Mouse (Mus musculus) ES-Bruce4 (cell line): ENCODE data around the gene Msrb1. TPM values are rescaled to one million over a fixed set of nuclear protein-coding genes. Genes with fewer than 3 reads are reported as not detected.

ENCODE experiments used
- H3K27ac ChIP-seq: 2 replicates; pipeline ENCODE4 v1.5.1; 2012; ENCODE audit warnings: low read length, inconsistent platforms; ENCODE audit not compliant: insufficient read depth
- H3K27me3 ChIP-seq: 2 replicates; pipeline ENCODE4 v1.6.1; 2012; ENCODE audit warnings: mild to moderate bottlenecking, low read length, inconsistent platforms; ENCODE audit not compliant: control insufficient read depth, poor library complexity, insufficient read depth, severe bottlenecking
- H3K36me3 ChIP-seq: 2 replicates; pipeline ENCODE4 v1.6.1; 2012; ENCODE audit warnings: inconsistent platforms, mild to moderate bottlenecking, low read length, moderate library complexity; ENCODE audit not compliant: control insufficient read depth, poor library complexity, insufficient read depth, severe bottlenecking
- H3K4me1 ChIP-seq: one replicate; pipeline ENCODE4 v1.8.1; 2011; ENCODE audit warnings: low read length; ENCODE audit not compliant: control insufficient read depth, insufficient read depth
- H3K4me3 ChIP-seq: 2 replicates; pipeline ENCODE4 v1.5.1; 2011; ENCODE audit warnings: low read depth, mild to moderate bottlenecking, low read length
- H3K9ac ChIP-seq: 2 replicates; pipeline ENCODE4 v1.6.1; 2012; ENCODE audit warnings: low read depth, mild to moderate bottlenecking, inconsistent platforms; ENCODE audit not compliant: poor library complexity, severe bottlenecking
- H3K9me3 ChIP-seq: replicated peaks from 2 replicates; pipeline ENCODE4 v1.6.1; 2012; ENCODE audit warnings: mild to moderate bottlenecking, low read length, inconsistent platforms; ENCODE audit not compliant: control insufficient read depth, poor library complexity, insufficient read depth, severe bottlenecking
- CTCF ChIP-seq: IDR thresholded peaks from one replicate; pipeline ENCODE4 v1.8.1; 2011; ENCODE audit warnings: low read depth, low read length
- EP300 ChIP-seq: IDR thresholded peaks from 2 replicates; pipeline ENCODE4 v1.6.1; 2011; ENCODE audit warnings: low read depth, low read length; ENCODE audit not compliant: insufficient read depth
- POLR2A ChIP-seq: IDR thresholded peaks from one replicate; pipeline ENCODE4 v1.8.1; 2011; ENCODE audit warnings: low read length; ENCODE audit not compliant: insufficient read depth
- polyA plus RNA-seq: library from polyadenylated mRNA; stranded (reverse); fragments of >200 nt; gene quantifications from 2 replicates; pipeline ENCODE4 v1.2.4, GENCODE M21; 2011; ENCODE audit warnings: low read depth; ENCODE audit not compliant: missing spikeins, insufficient read depth, insufficient read length

The Msrb1 gene
- polyA plus RNA-seq, 1 experiment, result 27.8 TPM

GRCm38 (mm10) chr17:24780821-24781220 lies 44.4 kb downstream of the Msrb1 start:
- H3K4me1 ChIP-seq, result peaks cover 3% of the 10 kb centered on the region
- H3K9me3 ChIP-seq, result no peaks in the 10 kb centered on the region
- no peak overlapping the region for H3K4me3 ChIP-seq
- H3K36me3 ChIP-seq, result no peaks in the 10 kb centered on the region
- H3K9ac ChIP-seq, result no peak overlapping the region
- no peaks in the 10 kb centered on the region for H3K27me3 ChIP-seq
- no peak overlapping the region for H3K27ac ChIP-seq
- TF ChIP-seq CTCF, result no peak
- TF ChIP-seq EP300, result no peak
- no peak for TF ChIP-seq POLR2A

DNA sequence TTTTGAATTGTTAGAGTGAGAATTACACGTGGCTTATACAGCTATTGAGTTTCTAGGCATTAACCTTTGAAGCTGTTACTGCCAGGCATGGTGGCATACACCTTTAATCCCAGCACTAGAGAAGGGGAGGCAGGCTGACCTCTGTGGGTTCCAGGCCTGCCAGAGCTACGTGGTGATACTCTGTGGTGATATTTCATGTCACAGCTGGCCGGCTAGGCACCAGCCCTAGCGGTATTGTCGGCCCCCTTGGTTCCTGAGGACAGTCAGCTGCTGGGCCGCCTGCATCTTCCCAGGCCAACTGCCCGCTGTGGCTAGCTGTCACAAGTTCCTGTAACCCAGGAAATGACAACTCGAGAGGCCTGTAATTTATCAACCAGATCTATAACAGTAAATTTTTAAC lies 55.7 kb downstream of the Msrb1 start:
- H3K4me1 ChIP-seq, result peaks cover 2% of the 10 kb centered on the region
- no peak overlapping the region for H3K27ac ChIP-seq
- TF ChIP-seq POLR2A, result no peak
- no peak for TF ChIP-seq EP300
- no peak for TF ChIP-seq CTCF
- no peak overlapping the region for H3K9ac ChIP-seq
- H3K27me3 ChIP-seq, result no peaks in the 10 kb centered on the region
- no peaks in the 10 kb centered on the region for H3K9me3 ChIP-seq
- H3K4me3 ChIP-seq, result no peak overlapping the region
- no peaks in the 10 kb centered on the region for H3K36me3 ChIP-seq

Other genes starting within 250 kb of the Msrb1 start
- 1.7 and 3.3 TPM in 2 replicates for gene Caskin1, start 248.0 kb upstream of the Msrb1 start, polyA plus RNA-seq
- gene Traf7, start 208.7 kb upstream of the Msrb1 start, polyA plus RNA-seq, result 145 and 168 TPM in 2 replicates
- gene Rab26, start 202.4 kb upstream of the Msrb1 start, polyA plus RNA-seq, result 1.2 and 1.5 TPM in 2 replicates
- gene Pkd1, start 186.8 kb upstream of the Msrb1 start, polyA plus RNA-seq, result 13.0 and 14.8 TPM in 2 replicates
- gene Tsc2, start 104.0 kb upstream of the Msrb1 start, polyA plus RNA-seq, result 51.1 and 53.2 TPM in 2 replicates
- 21.5 and 27.2 TPM in 2 replicates for gene Nthl1, start 104.0 kb upstream of the Msrb1 start, polyA plus RNA-seq
- 10.3 and 13.5 TPM in 2 replicates for gene Slc9a3r2, start 86.3 kb upstream of the Msrb1 start, polyA plus RNA-seq
- 1.6 TPM in 1 of 2 replicates, not detected in the other for gene Npw, start 78.2 kb upstream of the Msrb1 start, polyA plus RNA-seq
- gene Zfp598, start 67.0 kb upstream of the Msrb1 start, polyA plus RNA-seq, result 39.0 and 42.1 TPM in 2 replicates
- 8.1 and 8.9 TPM in 2 replicates for gene Syngr3, start 46.7 kb upstream of the Msrb1 start, polyA plus RNA-seq
- 79.6 and 84.0 TPM in 2 replicates for gene Gfer, start 40.5 kb upstream of the Msrb1 start, polyA plus RNA-seq
- 1.2 and 2.3 TPM in 2 replicates for gene Noxo1, start 40.4 kb upstream of the Msrb1 start, polyA plus RNA-seq
- 43.3 and 44.4 TPM in 2 replicates for gene Tbl3, start 29.0 kb upstream of the Msrb1 start, polyA plus RNA-seq
- gene Rnf151, start 18.6 kb upstream of the Msrb1 start, polyA plus RNA-seq, result not detected in 2 replicates
- gene Rps2, start 18.5 kb upstream of the Msrb1 start, polyA plus RNA-seq, result 1,670 and 1,851 TPM in 2 replicates
- gene Ndufb10, start 12.2 kb upstream of the Msrb1 start, polyA plus RNA-seq, result 88.7 and 90.9 TPM in 2 replicates
- 0.65 TPM in 1 of 2 replicates, not detected in the other for gene Rpl3l, start 8.8 kb upstream of the Msrb1 start, polyA plus RNA-seq
- gene Hs3st6, start 16.3 kb downstream of the Msrb1 start, polyA plus RNA-seq, result 0.72 TPM in 1 of 2 replicates, not detected in the other
- gene Meiob, start 67.6 kb downstream of the Msrb1 start, polyA plus RNA-seq, result not detected in 2 replicates
- 26.9 and 30.2 TPM in 2 replicates for gene Hagh, start 103.5 kb downstream of the Msrb1 start, polyA plus RNA-seq
- 11.2 and 11.7 TPM in 2 replicates for gene Fahd1, start 113.7 kb downstream of the Msrb1 start, polyA plus RNA-seq
- 3.0 and 3.8 TPM in 2 replicates for gene Igfals, start 129.4 kb downstream of the Msrb1 start, polyA plus RNA-seq
- 29.8 and 39.0 TPM in 2 replicates for gene Nubp2, start 149.7 kb downstream of the Msrb1 start, polyA plus RNA-seq
- 10.5 and 13.8 TPM in 2 replicates for gene Spsb3, start 150.0 kb downstream of the Msrb1 start, polyA plus RNA-seq
- gene Eme2, start 158.4 kb downstream of the Msrb1 start, polyA plus RNA-seq, result 4.0 and 6.8 TPM in 2 replicates
- 29.9 and 35.5 TPM in 2 replicates for gene Mrps34, start 158.5 kb downstream of the Msrb1 start, polyA plus RNA-seq
- gene Nme3, start 159.9 kb downstream of the Msrb1 start, polyA plus RNA-seq, result 31.1 and 32.3 TPM in 2 replicates
- gene Mapk8ip3, start 200.3 kb downstream of the Msrb1 start, polyA plus RNA-seq, result 54.8 and 59.5 TPM in 2 replicates
- 220 and 226 TPM in 2 replicates for gene Jpt2, start 224.0 kb downstream of the Msrb1 start, polyA plus RNA-seq